Mouse (Mus musculus): ENCODE measurements at regions not wholly inside any gene's neighbourhood (a gene's known extent, or its start where the extent isn't known, plus 50 kb on each side); places are given as distances from the start of the nearest gene placed in this dataset.
"Not testable (repeated sequence)": the region's sequence is repeated elsewhere in the genome, so short reads cannot be mapped to it uniquely, and the experiment has no call there.

DNA sequence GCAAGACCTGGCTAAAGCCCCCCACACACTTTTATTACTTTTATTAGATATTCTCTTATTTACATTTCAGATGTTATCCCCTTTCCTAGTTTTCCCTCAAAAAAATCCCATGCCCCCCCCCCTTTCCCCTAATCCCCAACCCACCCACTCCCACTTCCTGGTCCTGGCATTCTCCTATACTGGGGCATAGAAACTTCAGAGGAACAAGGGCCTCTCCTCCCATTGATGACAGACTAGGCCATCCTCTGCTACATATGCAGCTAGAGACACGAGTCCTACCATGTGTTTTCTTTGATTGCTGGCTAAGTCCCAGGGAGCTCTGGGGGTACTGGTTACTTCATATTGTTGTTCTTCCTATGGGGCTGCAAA is 116.8 kb downstream of the Rfpl4b start:
- WGBS = 81% methylated on average over 1 of the region's 1 CpGs
- not testable (repeated sequence) for H3K4me2 ChIP-seq (replicated peaks; ENCODE audit: low read depth); H3K4me3 ChIP-seq (ENCODE audit: low read depth, low read length); H3K9me3 ChIP-seq (ENCODE audit: control insufficient read depth); H3K36me3 ChIP-seq (ENCODE audit: control insufficient read depth, insufficient read depth); H3K9ac ChIP-seq (ENCODE audit: low read depth, low read length); H3K27me3 ChIP-seq (replicated peaks; ENCODE audit: control insufficient read depth, insufficient read depth, low read length); H3K27ac ChIP-seq (ENCODE audit: low read depth, low read length); ATAC-seq; H3K4me1 ChIP-seq (replicated peaks; ENCODE audit: control insufficient read depth, insufficient read depth, low read length)

DNA sequence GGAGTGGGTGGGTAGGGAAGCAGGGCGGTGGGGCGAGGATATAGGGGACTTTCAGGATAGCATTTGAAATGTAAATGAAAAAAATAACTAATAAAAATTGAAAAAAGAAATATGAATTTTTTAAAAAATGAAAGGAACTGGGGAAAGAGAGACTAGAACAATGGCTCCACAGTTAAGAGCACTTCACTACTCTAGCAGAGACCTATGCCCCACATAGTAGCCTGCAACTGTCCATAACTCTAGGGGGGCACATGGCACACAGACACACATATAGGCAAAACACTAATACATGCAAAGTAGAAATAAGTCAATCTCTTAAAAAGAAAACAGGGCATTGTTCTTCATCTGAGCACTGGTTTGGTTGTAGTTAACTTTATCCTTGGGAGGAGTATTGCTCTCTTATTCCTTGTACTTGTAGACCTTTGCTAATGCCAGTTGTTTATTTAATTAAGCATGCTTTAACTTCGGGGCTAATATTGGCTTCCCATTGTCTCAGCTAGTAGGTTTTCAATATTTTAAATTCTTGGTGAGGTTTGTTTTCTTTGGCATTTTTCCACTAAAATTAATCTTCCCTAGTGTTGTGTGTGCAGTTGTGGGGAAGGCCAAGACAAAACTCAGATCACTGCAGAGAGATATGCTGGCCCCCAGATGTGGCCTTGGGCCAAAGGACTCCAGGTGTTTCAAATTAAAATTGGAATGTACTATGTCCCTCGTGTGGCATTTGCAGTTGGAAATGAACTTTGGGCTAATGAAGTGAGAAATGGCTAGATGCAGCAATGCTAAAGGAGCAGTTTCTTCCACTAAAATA is 117.4 kb downstream of the Rfpl4b start:
- no peak for ATAC-seq
- Histone ChIP-seq H3K9me3 (ENCODE audit: control insufficient read depth) (no peaks in the 10 kb centered on the region), H3K4me3 (ENCODE audit: low read depth, low read length) (no peak overlapping the region), H3K9ac (ENCODE audit: low read depth, low read length) (no peak overlapping the region), H3K27me3 (replicated peaks; ENCODE audit: control insufficient read depth, insufficient read depth, low read length) (no peaks in the 10 kb centered on the region), H3K27ac (ENCODE audit: low read depth, low read length) (no peak overlapping the region), H3K4me1 (replicated peaks; ENCODE audit: control insufficient read depth, insufficient read depth, low read length) (no peaks in the 10 kb centered on the region), H3K4me2 (replicated peaks; ENCODE audit: low read depth) (no peak overlapping the region), H3K36me3 (ENCODE audit: control insufficient read depth, insufficient read depth) (no peaks in the 10 kb centered on the region)
- 62% methylated on average over 4 of the region's 4 CpGs for WGBS
- no peak for TF ChIP-seq CTCF (IDR thresholded peaks at IDR 0.05; ENCODE audit: low read depth)

DNA sequence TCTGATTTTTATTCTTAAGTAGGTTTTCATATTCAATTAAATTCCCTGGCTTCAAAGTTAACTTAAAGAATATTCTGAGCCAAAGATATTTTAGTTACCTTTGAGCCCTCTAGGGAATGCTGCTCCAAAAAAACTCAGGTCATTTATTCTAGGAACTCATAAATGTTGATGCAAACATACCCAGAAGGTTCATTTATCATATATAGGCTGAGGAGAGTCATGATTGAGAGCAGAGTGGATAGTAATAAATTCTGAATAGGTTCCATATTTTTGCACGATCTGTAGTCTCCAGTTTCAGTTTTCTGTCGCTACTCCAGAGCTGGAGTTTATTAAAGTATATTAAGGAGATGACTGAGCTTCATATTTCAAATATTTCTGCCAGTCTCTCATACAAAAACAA is 144.1 kb downstream of the Rfpl4b start:
- Histone ChIP-seq H3K9me3 (ENCODE audit: control insufficient read depth) (no peaks in the 10 kb centered on the region), H3K4me1 (replicated peaks; ENCODE audit: control insufficient read depth, insufficient read depth, low read length) (no peaks in the 10 kb centered on the region), H3K27ac (ENCODE audit: low read depth, low read length) (no peak overlapping the region), H3K36me3 (ENCODE audit: control insufficient read depth, insufficient read depth) (no peaks in the 10 kb centered on the region), H3K4me2 (replicated peaks; ENCODE audit: low read depth) (no peak overlapping the region), H3K9ac (ENCODE audit: low read depth, low read length) (no peak overlapping the region), H3K4me3 (ENCODE audit: low read depth, low read length) (no peak overlapping the region), H3K27me3 (replicated peaks; ENCODE audit: control insufficient read depth, insufficient read depth, low read length) (no peaks in the 10 kb centered on the region)
- no peak for ATAC-seq
- 64% methylated on average over 2 of the region's 2 CpGs for WGBS
- no peak for TF ChIP-seq CTCF (IDR thresholded peaks at IDR 0.05; ENCODE audit: low read depth)

DNA sequence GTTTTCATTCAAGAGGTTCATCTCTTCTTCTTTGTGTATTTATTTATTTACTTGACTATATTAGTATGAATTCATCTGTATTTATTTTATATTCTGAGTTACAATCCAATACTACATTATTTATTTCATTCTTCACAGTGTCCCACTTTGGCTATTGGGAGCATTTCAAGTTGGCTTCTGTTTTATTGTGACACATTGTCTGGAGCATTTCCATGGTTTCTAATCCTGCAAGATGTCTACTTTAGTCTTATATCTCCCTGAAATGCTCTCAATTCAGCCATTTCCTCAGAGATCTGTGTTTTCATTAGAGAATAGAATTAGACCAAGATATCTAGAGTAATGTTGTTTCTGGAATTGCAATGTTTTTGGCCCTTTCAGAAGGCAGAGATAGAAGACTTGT is 153.0 kb downstream of the Rfpl4b start:
- H3K9me3 ChIP-seq (ENCODE audit: control insufficient read depth) = no peaks in the 10 kb centered on the region
- H3K27me3 ChIP-seq (replicated peaks; ENCODE audit: control insufficient read depth, insufficient read depth, low read length) = no peaks in the 10 kb centered on the region
- no peak overlapping the region for H3K27ac ChIP-seq (ENCODE audit: low read depth, low read length)
- H3K4me3 ChIP-seq (ENCODE audit: low read depth, low read length) = no peak overlapping the region
- no peak for TF ChIP-seq CTCF (IDR thresholded peaks at IDR 0.05; ENCODE audit: low read depth)
- H3K9ac ChIP-seq (ENCODE audit: low read depth, low read length) = no peak overlapping the region
- no peak for ATAC-seq
- no peak overlapping the region for H3K4me2 ChIP-seq (replicated peaks; ENCODE audit: low read depth)
- H3K4me1 ChIP-seq (replicated peaks; ENCODE audit: control insufficient read depth, insufficient read depth, low read length) = no peaks in the 10 kb centered on the region
- H3K36me3 ChIP-seq (ENCODE audit: control insufficient read depth, insufficient read depth) = no peaks in the 10 kb centered on the region

DNA sequence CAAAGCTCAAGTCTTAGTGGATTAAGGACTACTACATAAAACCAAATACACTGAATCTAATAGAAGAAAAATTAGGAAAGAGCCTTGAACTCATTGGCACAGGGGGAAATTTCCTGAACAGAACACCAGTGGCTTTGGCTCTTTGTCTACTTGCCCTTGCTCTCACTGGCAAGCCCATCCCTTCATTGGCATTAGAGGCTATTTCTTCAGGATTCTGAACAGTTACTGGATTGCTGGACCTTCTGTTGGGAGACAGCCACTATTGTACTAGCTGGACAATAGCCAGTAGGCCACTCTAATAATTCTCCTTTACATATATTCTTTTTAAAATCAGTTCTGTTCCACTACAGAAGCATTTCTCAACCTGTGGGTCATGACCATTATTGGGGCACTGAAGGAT is 153.7 kb downstream of the Rfpl4b start:
- no peak overlapping the region for H3K27ac ChIP-seq (ENCODE audit: low read depth, low read length)
- H3K4me3 ChIP-seq (ENCODE audit: low read depth, low read length) = no peak overlapping the region
- ATAC-seq = no peak

DNA sequence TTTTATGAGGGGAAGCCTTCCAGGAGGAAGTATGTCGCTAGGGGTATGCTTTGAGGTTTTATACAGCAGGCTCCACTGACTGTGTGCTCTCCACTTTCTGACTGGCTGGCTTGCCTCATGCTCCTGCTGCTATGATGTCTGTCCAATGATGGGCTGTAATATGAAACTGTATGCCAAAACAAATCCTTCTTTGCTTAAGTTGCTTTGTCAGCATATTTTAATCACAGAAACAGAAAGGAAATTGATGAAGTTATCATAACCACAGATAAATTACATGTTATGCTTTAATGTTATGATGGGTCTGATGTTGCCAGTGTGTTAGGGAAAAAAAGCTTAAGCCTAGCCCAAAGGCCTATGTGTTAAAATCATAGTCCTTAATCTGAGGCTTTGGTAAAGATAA is 185.9 kb downstream of the Rfpl4b start:
- TF ChIP-seq CTCF (IDR thresholded peaks at IDR 0.05; ENCODE audit: low read depth) = no peak
- H3K9ac ChIP-seq (ENCODE audit: low read depth, low read length) = no peak overlapping the region
- H3K4me2 ChIP-seq (replicated peaks; ENCODE audit: low read depth) = no peak overlapping the region
- no peaks in the 10 kb centered on the region for H3K4me1 ChIP-seq (replicated peaks; ENCODE audit: control insufficient read depth, insufficient read depth, low read length)
- no peak overlapping the region for H3K27ac ChIP-seq (ENCODE audit: low read depth, low read length)
- 61% methylated on average over 1 of the region's 1 CpGs for WGBS
- no peak for ATAC-seq
- H3K36me3 ChIP-seq (ENCODE audit: control insufficient read depth, insufficient read depth) = no peaks in the 10 kb centered on the region
- H3K27me3 ChIP-seq (replicated peaks; ENCODE audit: control insufficient read depth, insufficient read depth, low read length) = no peaks in the 10 kb centered on the region
- H3K4me3 ChIP-seq (ENCODE audit: low read depth, low read length) = no peak overlapping the region
- no peaks in the 10 kb centered on the region for H3K9me3 ChIP-seq (ENCODE audit: control insufficient read depth)

More for the DNA sequence above, 153.7 kb downstream of the Rfpl4b start:
- no peaks in the 10 kb centered on the region for H3K27me3 ChIP-seq (replicated peaks; ENCODE audit: control insufficient read depth, insufficient read depth, low read length)
- no peak overlapping the region for H3K4me2 ChIP-seq (replicated peaks; ENCODE audit: low read depth)
- no peaks in the 10 kb centered on the region for H3K4me1 ChIP-seq (replicated peaks; ENCODE audit: control insufficient read depth, insufficient read depth, low read length)
- no peak for TF ChIP-seq CTCF (IDR thresholded peaks at IDR 0.05; ENCODE audit: low read depth)
- no peak overlapping the region for H3K9ac ChIP-seq (ENCODE audit: low read depth, low read length)
- no peaks in the 10 kb centered on the region for H3K36me3 ChIP-seq (ENCODE audit: control insufficient read depth, insufficient read depth)
- H3K9me3 ChIP-seq (ENCODE audit: control insufficient read depth) = no peaks in the 10 kb centered on the region

Measured in intestine, postnatal 0 days (tissue).